Mouse (Mus musculus) c-Kit-positive CD71-negative TER-119-negative erythroid progenitor cells, embryonic 14.5 days (primary cell): ENCODE results near the gene Fem1a.

Source experiments
- DNase-seq: peaks from one replicate; pipeline ENCODE4 v3.0.0-alpha.2; 2013; ENCODE audit warnings: low read depth

Gene Fem1a

DNA sequence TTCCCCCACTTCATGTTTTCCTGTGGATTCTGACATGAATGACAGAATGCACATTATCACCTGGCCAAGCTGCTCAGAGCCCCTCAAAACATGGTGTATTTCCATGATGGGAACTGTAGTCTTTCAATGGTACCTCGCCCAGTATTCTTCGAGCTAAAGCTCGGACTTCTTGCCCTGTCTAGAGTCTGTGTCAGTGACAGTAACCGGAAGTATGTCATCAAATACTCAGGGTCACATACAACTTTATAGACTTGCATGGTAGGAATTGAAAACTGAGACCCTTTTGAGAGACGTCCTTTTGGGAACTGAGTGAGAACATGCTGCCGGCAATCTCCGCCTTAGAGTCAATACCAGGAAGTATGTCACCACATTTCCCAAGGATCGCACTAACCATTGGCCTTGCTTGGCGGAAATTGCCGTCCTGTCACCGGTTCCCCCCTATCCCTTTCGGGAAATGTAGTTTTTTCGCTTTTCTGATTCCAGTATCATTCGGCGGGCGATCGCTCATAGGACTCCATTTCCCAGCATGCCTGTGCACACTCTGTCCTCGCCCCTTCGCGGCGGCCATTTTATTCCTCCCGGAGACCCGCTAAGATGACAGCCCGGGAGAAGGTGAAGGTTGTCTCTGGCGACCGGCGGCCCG, at the start of gene Fem1a:
Fem1a (plus strand) TSS at position 572 of the 643 bp plus-strand sequence.
- peak; percentile 96 for DNase-seq

DNA sequence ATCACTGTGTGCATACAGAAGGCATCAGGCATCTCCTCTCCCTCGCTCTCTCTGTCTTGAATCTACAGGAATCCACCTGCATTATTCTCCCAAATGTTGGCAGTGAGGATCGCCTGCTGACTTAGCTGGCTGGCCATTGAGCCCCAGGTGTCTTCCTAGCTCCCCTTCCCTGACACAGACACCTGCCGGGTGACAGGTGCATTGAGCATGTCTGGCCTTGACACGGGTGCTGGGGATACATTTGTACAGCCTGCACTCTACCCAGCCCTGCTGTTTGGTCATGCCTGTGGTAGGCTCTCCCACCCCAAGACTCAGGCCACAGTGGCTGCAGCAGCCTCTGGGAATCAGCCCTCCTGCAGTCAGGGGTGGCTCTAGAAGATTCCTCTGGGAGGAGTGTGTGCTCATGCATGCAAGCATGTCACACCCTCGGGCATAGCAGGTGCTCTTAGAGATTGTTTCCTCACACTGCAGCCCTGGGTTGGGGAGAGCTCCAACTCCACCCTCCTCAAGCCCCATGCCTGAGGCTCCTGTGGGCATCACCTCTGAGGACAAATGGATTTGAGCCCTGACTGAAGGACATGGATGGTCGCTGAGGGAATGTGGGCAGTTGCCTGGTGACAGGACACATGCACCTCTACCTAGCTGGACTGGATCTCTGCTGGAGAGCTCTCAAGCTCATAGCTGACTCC, 49.5 kb upstream of the Fem1a start:
- no peak for DNase-seq

GRCm38 (mm10) chr17:56207963-56208530, 48.6 kb upstream of the Fem1a start:
- DNase-seq = no peak

DNA sequence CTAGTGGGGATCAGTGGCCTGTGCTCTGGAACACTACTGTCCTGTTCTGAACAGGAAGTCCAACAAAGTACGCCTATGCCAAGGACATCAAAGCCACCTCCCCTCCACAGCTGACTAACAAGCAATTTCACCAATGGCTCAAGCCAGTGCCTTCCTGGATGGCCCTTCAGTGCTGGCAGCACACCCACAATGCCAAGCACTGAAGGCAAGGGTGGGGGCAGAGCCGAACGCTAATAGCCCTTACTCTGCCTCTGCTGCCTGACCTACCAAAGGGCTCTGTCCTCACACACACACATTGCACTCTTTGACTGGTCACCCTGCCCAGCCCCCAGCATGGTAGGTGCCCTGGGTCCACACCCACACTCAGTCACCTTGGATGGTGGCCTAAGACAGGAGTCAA, 47.8 kb upstream of the Fem1a start:
- DNase-seq = no peak

DNA sequence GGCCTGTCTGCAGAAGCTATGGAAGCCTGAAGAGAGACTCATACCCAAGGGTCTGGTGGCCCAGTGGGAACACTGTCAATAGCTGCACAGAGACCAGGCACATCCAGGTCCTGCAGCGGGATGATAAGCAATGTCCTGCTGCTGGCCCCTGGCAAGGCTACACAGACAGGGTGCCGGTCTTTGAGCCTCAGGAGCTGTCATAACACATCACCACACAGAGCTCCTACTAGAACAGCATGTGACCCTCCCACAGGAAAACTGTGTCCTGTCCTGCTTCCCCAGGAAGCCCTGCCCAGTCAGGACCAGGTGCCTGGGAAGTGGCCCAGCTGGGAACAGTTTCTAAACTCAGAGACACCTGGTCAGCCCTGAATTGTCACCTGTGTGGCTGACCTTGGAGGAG, 45.5 kb upstream of the Fem1a start:
- DNase-seq = no peak

DNA sequence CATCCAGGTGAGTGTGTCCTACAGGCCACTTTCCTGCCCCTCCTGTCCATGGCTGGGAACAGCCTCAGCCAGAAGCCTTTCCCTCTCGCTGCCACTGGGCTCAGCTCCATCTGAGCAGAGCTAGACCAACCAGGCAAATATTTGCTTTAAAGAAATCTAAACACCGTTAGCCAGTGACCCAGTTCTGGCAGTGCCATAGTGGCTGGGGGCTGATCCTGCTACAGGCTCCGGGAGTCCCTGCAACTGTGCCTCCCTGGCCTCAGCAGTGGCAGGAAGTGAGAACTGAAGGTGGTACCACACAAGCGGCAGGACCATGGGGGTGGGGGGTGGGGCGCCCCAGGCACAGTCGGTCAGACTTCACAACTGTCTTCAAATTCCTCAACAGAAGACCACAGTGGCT, 43.9 kb upstream of the Fem1a start:
- DNase-seq = no peak

DNA sequence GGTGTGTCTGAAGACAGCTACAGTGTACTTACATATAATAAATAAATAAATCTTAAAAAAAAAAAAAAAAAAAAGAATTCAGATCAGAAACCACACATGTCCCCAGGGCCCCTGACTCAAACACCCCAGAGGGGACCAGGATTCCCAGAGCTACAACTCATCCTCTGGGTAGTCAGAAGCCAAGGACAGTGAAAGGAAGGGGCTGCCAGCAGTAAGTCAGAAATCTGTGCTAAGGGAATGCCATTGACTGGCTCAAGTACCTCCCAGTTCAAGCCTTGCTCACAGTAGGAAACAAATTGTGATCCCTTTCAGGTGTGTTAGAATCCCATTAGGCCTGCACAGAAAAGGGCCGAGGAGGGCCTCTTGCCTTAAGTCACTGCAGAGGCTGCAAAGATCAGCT, 42.4 kb upstream of the Fem1a start:
- no peak for DNase-seq

DNA sequence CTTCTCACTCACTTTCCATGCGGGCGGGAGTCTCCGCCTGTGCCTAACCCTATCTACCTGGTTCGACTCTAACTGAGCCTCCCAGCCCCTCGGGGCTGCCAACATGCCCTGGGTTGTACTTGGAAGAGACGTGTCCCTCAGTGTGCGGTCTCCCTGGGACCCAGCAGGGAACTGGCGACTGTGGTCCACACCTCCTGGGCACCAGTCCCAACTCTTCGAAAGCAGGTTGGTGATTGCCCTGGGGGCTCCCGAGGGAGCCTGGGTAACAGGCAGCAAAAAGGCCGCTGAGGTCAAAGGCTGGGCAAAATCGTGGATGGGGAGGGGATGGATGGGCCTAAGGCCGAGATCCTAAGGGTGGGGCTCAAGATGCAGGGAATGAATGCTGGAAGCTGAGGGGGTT, 38.9 kb upstream of the Fem1a start:
- DNase-seq = no peak

DNA sequence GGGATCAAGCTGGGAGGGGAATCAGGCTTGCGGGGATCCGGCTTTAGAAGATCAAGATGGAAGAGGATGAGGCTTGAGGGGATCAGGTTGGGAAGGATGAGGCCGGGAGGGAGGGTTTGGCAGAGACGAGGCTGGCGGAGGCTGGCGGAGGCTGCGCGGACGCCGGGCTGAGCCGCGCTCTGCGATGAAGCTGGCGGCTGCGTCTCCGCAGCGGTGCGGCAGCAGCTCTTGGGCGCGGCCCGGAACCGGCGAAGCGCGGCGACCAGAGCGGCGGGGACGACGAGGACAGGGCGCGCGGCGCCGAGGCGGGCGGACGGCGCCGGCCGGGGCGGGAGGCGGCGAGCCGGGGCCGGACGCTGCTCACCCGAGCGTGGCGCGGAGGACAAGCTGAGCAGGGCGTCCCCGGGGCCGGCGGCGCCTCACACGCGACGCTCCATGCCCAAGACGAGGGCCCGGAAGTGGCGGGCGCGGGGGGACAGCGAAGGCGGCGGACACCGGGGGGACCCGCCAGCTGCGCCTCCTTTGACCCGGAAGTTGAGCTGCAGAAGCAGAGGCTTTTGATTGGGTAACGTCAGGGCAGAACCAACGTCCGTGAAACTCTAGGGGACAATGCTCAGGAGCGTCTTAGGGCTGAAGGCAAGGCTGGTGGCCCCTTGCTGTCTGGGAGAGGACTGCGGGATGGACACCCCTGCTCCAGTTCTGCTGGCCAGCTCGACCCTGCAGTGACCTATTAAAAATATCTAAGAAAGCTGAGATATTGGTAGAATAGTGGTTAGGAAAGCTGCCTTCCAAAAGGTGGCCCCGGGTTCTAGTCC, 38.0 kb upstream of the Fem1a start, which contains the start of gene Dpp9:
Dpp9 (minus strand) TSS at position 529 of the 815 bp plus-strand sequence.
- DNase-seq = peak; percentile 81

- DNase-seq = no peak
These were observed 37.4 kb upstream of the Fem1a start for GRCm38 (mm10) chr17:56219251-56219650.

GRCm38 (mm10) chr17:56219805-56220204, 36.8 kb upstream of the Fem1a start:
- no peak for DNase-seq

GRCm38 (mm10) chr17:56224916-56225315, 31.7 kb upstream of the Fem1a start:
- DNase-seq = no peak

- DNase-seq = no peak
These were observed 30.0 kb upstream of the Fem1a start for GRCm38 (mm10) chr17:56226566-56226965.

GRCm38 (mm10) chr17:56229943-56230342, 26.7 kb upstream of the Fem1a start:
- DNase-seq = no peak

DNA sequence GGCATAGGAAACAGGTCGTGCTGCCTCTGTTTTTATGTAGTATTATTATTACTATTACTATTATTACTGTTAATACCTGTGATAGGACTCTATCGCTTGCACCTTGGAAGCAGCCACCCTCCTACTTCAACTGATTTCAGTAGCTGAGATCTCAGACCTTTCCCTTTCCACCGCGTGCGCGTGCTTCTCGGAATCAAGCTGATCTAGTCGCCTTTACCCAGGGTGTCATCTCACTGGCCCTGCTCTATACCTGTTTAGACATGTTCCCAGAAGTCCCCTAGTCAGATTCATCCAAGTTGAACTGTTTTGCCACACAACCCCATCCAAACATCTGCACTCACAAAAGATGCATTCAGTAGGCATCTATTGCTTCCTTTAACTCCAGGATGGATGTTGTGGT, 23.2 kb upstream of the Fem1a start:
- no peak for DNase-seq

DNA sequence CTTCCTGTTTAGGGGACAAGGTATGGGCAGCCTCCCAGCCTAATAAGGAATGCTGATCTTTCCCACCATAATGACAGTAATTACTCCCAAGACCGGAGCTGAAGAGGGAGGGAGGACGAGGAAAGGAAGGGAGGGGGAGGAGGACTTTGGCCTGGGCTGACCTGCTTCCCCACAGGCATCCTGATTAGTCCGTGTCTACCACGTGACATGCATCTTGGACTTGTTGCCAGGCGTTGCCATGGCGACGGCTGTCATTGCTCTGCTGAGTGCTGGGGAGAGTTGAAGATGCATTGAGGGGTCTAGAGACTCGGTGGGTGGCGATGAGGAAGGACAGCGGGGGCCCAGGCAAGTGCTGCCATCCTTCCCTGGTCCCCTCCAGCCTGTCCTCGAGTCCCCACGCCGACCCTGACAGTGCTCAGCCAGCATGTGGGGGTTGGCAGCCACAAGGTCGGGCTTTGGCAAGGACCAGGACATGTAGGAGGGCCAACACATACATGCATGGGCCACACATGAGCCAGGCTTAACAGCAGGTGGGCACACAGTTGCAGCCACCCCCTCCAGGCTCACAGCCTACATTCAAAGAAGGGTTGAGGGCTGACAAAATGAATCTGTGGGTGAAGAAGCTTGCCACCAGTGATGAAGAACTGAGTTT, 22.7 kb upstream of the Fem1a start:
- no peak for DNase-seq

- DNase-seq = peak; percentile 93
These were observed 14.8 kb upstream of the Fem1a start for GRCm38 (mm10) chr17:56241541-56242401.

DNA sequence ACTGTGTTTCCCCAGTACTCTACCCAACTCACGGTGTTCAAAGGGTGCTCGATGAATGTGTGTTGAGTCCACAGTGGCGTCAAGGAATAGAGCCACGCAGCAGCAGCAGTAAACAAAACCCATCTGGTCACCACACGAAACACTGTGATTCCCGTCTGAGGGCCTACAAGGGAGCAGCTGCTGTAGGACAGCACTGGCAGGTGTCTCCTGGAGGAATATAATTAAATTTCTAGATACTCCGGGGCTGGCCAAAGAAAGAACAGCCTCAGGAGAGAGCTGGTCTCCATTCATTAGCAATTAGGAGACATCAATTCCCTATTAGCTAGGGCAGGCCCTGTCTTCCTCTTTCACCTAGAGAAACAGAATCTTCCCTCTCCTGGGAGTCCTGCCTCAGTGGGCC, 11.0 kb upstream of the Fem1a start:
- DNase-seq = no peak

DNA sequence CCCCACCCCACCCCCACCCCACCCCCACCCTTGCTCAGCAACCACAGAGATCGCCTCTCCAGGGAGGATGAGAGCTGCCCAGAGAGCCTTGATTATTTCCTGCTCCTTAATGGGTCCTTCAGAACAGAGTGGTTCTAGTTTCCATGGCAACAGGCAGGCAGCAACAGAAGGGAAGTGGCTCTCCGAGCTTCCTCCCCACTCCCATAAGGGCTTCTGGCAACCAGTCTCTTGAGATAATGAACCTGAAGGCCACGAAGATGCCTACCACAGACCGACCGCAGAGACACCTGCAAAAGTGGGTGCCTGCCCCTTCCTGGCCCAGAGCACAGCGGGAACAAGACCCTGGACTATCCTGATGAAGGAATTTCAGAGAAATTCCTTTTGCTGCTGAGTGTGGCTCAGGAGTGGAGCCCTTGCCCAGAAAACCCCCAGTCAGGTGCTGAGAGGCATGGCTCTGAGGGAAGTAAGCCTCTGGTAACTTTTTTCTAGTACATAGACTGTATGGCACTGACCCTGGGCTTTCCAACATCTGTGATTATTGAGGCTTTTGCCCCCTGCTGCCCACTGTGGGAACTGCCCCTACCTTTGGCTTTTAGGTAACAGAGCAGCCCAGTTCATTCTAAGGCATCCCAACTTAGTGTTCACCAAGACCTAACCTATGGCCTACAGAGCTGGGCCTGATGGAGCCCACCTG, 5.3 kb upstream of the Fem1a start:
- peak; percentile 68 for DNase-seq

GRCm38 (mm10) chr17:56254695-56255094, 1.9 kb upstream of the Fem1a start:
- no peak for DNase-seq

DNA sequence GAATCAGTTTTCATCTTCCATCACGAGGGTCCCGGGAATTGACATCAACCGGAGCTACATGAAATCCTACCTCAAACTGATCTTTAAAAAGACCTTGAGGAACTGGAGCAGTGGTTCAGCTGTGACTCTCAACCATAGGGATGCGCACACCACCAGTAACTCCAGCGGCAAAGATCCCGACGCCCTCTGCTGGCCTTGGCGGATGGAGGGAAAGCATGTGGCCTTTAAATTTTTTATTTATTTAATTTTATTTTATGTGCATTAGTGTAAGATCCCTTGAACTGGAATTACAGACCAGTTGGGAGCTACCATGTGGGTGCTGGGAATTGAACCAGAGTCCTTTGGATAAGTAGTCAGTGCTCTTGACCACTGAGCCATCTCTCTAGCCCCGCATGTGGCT, 1.2 kb upstream of the Fem1a start:
- DNase-seq = no peak
